Mouse (Mus musculus): Measurements from ENCODE around the gene Chtf18. TPM values are rescaled to one million over a fixed set of nuclear protein-coding genes. Genes with fewer than 3 reads are reported as not detected.

Gene Chtf18
- polyA plus RNA-seq, 1 experiment: 9.0 TPM

DNA sequence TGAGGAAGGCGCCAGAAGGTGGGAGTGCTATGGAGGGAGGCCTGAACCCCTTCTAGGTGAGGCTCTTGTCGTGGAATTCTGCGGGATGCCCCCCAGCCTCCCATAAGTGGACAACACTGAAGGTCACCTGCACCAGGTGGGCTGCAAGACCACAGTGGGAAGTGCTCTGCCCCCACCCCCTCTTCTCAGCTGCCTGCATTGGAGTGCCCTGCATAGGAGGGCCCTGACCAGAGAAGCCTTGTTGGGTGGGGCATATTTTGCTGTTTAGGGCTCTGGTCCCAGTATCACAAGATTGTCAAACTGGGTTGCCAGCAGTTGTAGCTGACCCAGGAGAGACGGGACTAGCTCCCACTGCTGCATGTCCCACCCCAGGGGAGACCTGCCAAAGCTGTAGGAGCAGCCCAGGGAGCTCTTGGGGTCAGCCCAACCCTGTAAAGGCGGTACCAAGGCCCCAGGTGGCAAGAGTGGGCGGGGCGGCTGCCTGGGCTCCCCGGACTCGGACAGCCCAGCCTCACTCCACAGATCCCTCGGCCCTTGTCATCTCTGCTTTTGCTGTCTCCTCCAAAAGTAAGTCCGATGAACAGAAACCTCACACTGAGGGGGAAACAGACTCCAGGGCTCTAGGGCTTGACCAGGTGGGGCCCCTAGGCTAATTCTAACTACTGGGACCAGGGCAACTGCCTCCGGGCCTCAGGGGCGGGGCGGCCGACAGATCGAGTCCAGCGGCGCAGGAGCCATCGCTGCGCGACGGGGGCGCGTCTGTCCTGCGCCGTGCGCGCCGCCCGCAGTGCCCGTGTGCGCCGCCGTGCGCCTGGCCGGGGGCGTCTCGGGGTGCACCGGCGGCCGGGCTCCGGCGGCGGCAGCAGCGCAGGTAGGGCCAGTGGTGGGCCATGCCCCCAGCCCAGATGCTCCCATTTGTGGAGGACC, 10.2 kb downstream of the Chtf18 start, which contains the start of gene Gng13:
Gene Gng13, plus strand, starts transcription at position 461 of the 927 bp plus-strand sequence.
- H3K27ac ChIP-seq (ENCODE audit: insufficient read depth, low read length): no peak within 1 kb of the TSS
- TF ChIP-seq POLR2A (IDR thresholded peaks at IDR 0.05; ENCODE audit: low read depth, low read length): no peak; the same call in 1 of the 2 replicates
- no peak for TF ChIP-seq CTCF (IDR thresholded peaks at IDR 0.05; ENCODE audit: borderline replicate concordance, insufficient read depth, low read length)
- no peak within 1 kb of the TSS for H3K4me3 ChIP-seq (ENCODE audit: insufficient read depth, low read length)
- no peaks in the 10 kb centered on the region for H3K4me1 ChIP-seq (ENCODE audit: control insufficient read depth, insufficient read depth, low read length)

DNA sequence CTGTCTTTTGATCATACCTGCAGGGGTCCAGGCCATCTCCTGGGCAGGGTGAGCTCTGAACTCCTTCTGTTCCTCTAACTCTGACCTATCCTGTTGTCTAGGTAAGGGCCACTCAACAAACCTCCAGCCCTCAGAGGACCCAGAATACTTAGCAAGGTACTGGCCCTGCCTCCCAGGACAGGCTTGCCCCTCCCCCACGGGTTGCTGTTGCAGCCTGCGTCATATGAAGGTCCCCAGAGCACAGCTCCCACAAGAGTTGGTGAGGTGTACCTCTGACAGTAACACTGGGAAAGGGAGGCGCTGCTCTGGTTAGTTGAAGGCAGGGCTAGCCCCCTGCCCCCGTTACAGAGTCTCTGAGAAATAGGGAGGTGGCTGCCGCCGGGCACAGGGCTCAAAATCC, 11.1 kb downstream of the Chtf18 start:
- Histone ChIP-seq H3K4me1 (ENCODE audit: control insufficient read depth, insufficient read depth, low read length) (no peaks in the 10 kb centered on the region), H3K27ac (ENCODE audit: insufficient read depth, low read length) (no peak overlapping the region), H3K4me3 (ENCODE audit: insufficient read depth, low read length) (no peak overlapping the region)
- TF ChIP-seq CTCF (IDR thresholded peaks at IDR 0.05; ENCODE audit: borderline replicate concordance, insufficient read depth, low read length) (no peak), POLR2A (IDR thresholded peaks at IDR 0.05; ENCODE audit: low read depth, low read length) (no peak)

DNA sequence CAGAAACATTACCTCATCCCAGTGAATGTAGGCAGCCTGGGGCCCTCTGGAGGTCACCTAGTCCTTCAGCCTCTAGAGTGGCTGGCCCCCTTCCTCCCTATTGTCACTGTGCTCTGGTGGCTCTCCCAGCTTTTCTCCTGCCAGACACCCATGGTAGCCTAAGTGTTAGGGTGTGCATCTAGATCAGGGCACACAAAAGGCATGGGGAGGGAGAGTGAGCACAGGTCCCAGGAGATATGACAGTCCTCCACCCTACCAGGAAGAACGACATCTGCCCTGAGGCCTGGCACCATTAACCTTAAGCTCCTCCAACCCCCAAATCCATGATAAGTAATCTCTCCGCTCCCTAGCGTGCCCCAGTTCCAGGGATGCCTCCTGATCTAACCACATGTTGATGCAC, 11.6 kb downstream of the Chtf18 start:
- Histone ChIP-seq H3K4me3 (ENCODE audit: insufficient read depth, low read length) (no peak overlapping the region), H3K27ac (ENCODE audit: insufficient read depth, low read length) (no peak overlapping the region), H3K4me1 (ENCODE audit: control insufficient read depth, insufficient read depth, low read length) (no peaks in the 10 kb centered on the region)
- TF ChIP-seq POLR2A (IDR thresholded peaks at IDR 0.05; ENCODE audit: low read depth, low read length): no peak
- TF ChIP-seq CTCF (IDR thresholded peaks at IDR 0.05; ENCODE audit: borderline replicate concordance, insufficient read depth, low read length): no peak

- no peak overlapping the region for H3K4me3 ChIP-seq (ENCODE audit: insufficient read depth, low read length)
- TF ChIP-seq POLR2A (IDR thresholded peaks at IDR 0.05; ENCODE audit: low read depth, low read length): no peak
- TF ChIP-seq CTCF (IDR thresholded peaks at IDR 0.05; ENCODE audit: borderline replicate concordance, insufficient read depth, low read length): no peak
Observed at GRCm38 (mm10) chr17:25711136-25711535, 16.1 kb downstream of the Chtf18 start.

DNA sequence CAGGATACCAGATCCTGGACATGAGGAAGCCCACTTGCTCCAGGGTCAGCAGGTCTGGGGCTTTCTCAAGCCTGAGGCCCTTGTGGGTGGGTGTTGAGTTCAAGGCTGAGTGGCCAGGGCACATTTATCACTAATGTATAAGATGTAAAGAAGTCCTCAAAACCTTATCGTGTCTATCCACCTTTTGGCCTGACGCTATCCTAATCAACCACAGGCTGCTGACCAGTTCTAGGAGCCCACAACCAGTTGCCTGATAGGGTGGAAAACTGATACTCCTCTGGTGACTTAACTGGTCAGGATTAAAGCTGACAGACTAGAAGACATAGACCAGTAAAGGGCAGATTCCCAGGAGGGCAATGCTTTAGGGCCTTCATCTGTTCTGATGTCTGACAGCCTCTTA, 17.2 kb downstream of the Chtf18 start:
- TF ChIP-seq CTCF (IDR thresholded peaks at IDR 0.05; ENCODE audit: borderline replicate concordance, insufficient read depth, low read length): no peak
- TF ChIP-seq POLR2A (IDR thresholded peaks at IDR 0.05; ENCODE audit: low read depth, low read length): no peak
- H3K4me3 ChIP-seq (ENCODE audit: insufficient read depth, low read length): no peak overlapping the region
- H3K4me1 ChIP-seq (ENCODE audit: control insufficient read depth, insufficient read depth, low read length): no peaks in the 10 kb centered on the region
- H3K27ac ChIP-seq (ENCODE audit: insufficient read depth, low read length): no peak overlapping the region

More at GRCm38 (mm10) chr17:25711136-25711535, 16.1 kb downstream of the Chtf18 start:
- Histone ChIP-seq H3K4me1 (ENCODE audit: control insufficient read depth, insufficient read depth, low read length) (no peaks in the 10 kb centered on the region), H3K27ac (ENCODE audit: insufficient read depth, low read length) (no peak overlapping the region)

- no peak overlapping the region for H3K27ac ChIP-seq (ENCODE audit: insufficient read depth, low read length)
- H3K4me1 ChIP-seq (ENCODE audit: control insufficient read depth, insufficient read depth, low read length): no peaks in the 10 kb centered on the region
- H3K4me3 ChIP-seq (ENCODE audit: insufficient read depth, low read length): no peak overlapping the region
- peak; percentile 20; the same call in 1 of the 2 replicates for TF ChIP-seq CTCF (IDR thresholded peaks at IDR 0.05; ENCODE audit: borderline replicate concordance, insufficient read depth, low read length)
- TF ChIP-seq POLR2A (IDR thresholded peaks at IDR 0.05; ENCODE audit: low read depth, low read length): no peak
Observed at GRCm38 (mm10) chr17:25700863-25701496, 26.2 kb downstream of the Chtf18 start.

- H3K4me3 ChIP-seq (ENCODE audit: insufficient read depth, low read length): no peak overlapping the region
- no peak overlapping the region for H3K27ac ChIP-seq (ENCODE audit: insufficient read depth, low read length)
- TF ChIP-seq POLR2A (IDR thresholded peaks at IDR 0.05; ENCODE audit: low read depth, low read length) (no peak), CTCF (IDR thresholded peaks at IDR 0.05; ENCODE audit: borderline replicate concordance, insufficient read depth, low read length) (no peak)
- H3K4me1 ChIP-seq (ENCODE audit: control insufficient read depth, insufficient read depth, low read length): no peaks in the 10 kb centered on the region
Observed at GRCm38 (mm10) chr17:25698446-25698845, 28.8 kb downstream of the Chtf18 start.

DNA sequence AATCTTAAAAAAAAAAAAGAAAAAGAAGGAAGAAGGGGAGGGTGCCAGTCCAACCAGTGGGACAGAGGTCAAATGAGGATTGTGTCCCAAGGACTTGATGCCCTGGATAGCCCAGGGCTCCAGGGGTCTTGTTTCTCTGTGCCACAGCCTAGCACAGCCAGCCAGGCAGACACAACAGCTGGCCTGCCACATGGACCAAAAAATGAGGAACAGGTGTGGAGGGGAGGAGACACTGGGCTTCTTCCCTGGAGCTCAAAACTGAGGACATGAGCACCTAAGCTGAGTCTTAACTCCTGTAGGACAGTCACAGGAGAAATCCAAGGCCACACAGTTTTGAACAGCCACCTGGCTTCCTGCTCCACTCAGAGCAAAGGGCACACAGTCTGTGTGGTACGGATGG, 31.0 kb downstream of the Chtf18 start:
- Histone ChIP-seq H3K27ac (ENCODE audit: insufficient read depth, low read length) (no peak overlapping the region), H3K4me3 (ENCODE audit: insufficient read depth, low read length) (no peak overlapping the region), H3K4me1 (ENCODE audit: control insufficient read depth, insufficient read depth, low read length) (no peaks in the 10 kb centered on the region)
- no peak for TF ChIP-seq CTCF (IDR thresholded peaks at IDR 0.05; ENCODE audit: borderline replicate concordance, insufficient read depth, low read length)
- TF ChIP-seq POLR2A (IDR thresholded peaks at IDR 0.05; ENCODE audit: low read depth, low read length): no peak

DNA sequence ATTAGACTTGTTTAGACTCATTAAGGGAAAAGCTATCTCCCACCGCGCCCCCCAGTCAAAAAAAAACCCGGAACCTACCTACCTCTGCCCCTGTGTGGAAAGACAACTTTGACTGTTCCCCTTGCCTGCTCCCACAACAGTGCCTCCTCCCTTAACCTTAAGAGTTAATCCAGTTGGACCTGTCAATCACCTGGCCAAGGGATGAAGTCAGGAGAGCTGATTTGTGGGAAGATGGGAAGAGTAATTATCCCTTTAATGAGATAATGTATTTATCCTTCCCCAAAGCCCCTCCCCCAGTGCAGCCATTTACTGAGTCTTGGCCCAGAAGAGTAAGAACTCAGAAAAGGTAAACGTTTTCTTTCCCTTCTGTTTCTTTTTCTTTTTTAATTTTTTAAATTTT, 38.3 kb downstream of the Chtf18 start:
- H3K4me1 ChIP-seq (ENCODE audit: control insufficient read depth, insufficient read depth, low read length): no peaks in the 10 kb centered on the region
- H3K27ac ChIP-seq (ENCODE audit: insufficient read depth, low read length): no peak overlapping the region
- no peak overlapping the region for H3K4me3 ChIP-seq (ENCODE audit: insufficient read depth, low read length)
- TF ChIP-seq POLR2A (IDR thresholded peaks at IDR 0.05; ENCODE audit: low read depth, low read length) (no peak), CTCF (IDR thresholded peaks at IDR 0.05; ENCODE audit: borderline replicate concordance, insufficient read depth, low read length) (no peak)

GRCm38 (mm10) chr17:25686323-25686722, 40.9 kb downstream of the Chtf18 start:
- H3K4me3 ChIP-seq (ENCODE audit: insufficient read depth, low read length): no peak overlapping the region
- TF ChIP-seq POLR2A (IDR thresholded peaks at IDR 0.05; ENCODE audit: low read depth, low read length) (no peak), CTCF (IDR thresholded peaks at IDR 0.05; ENCODE audit: borderline replicate concordance, insufficient read depth, low read length) (peak; percentile 35; the same call in 1 of the 2 replicates)
- H3K4me1 ChIP-seq (ENCODE audit: control insufficient read depth, insufficient read depth, low read length): no peaks in the 10 kb centered on the region
- no peak overlapping the region for H3K27ac ChIP-seq (ENCODE audit: insufficient read depth, low read length)

All from embryonic fibroblast, embryonic 13.5 days (primary cell).